Mouse (Mus musculus) forebrain, postnatal 0 days (tissue): Measurements from ENCODE around the gene Nup210l. TPM values are rescaled to one million over a fixed set of nuclear protein-coding genes. Genes with fewer than 3 reads are reported as not detected.

Experiments used
- ATAC-seq: fragments of 200-750 bp; cut with Nextera tagmentation; 2 replicates; pipeline ENCODE4 v1.8.0; 2017; ENCODE audit warnings: mild to moderate bottlenecking, moderate library complexity
- DNase-seq: peaks from one replicate; pipeline ENCODE4 v3.0.0-alpha.2; 2015
- H3K27ac ChIP-seq: fragments of 300-500 bp; sonication (generic); 2 replicates; pipeline ENCODE4 v1.5.1; 2014; ENCODE audit warnings: low read depth, mild to moderate bottlenecking, antibody characterized with exemption, low read length, moderate library complexity, mixed read lengths
- H3K27me3 ChIP-seq: fragments of 300-500 bp; sonication (generic); 2 replicates; pipeline ENCODE4 v1.6.1; 2014; ENCODE audit warnings: mild to moderate bottlenecking, low read length, mixed read lengths; ENCODE audit not compliant: insufficient read depth
- H3K36me3 ChIP-seq: fragments of 300-500 bp; sonication (generic); 2 replicates; pipeline ENCODE4 v1.6.1; 2014; ENCODE audit warnings: mild to moderate bottlenecking, moderate library complexity; ENCODE audit not compliant: insufficient read depth
- H3K4me1 ChIP-seq: fragments of 300-500 bp; sonication (generic); 2 replicates; pipeline ENCODE4 v1.6.1; 2014; ENCODE audit warnings: antibody characterized with exemption; ENCODE audit not compliant: insufficient read depth
- H3K4me2 ChIP-seq: fragments of 300-500 bp; sonication (generic); 2 replicates; pipeline ENCODE4 v1.6.1; 2014; ENCODE audit warnings: low read depth, mild to moderate bottlenecking, moderate library complexity
- H3K4me3 ChIP-seq: fragments of 300-500 bp; sonication (generic); 2 replicates; pipeline ENCODE4 v1.5.1; 2014; ENCODE audit warnings: low read depth, low read length, mixed read lengths
- H3K9ac ChIP-seq: fragments of 300-500 bp; sonication (generic); 2 replicates; pipeline ENCODE4 v1.6.1; 2014; ENCODE audit warnings: mild to moderate bottlenecking
- H3K9me3 ChIP-seq: fragments of 300-500 bp; sonication (generic); 2 replicates; pipeline ENCODE4 v1.6.1; 2016; ENCODE audit warnings: low read length
- CTCF ChIP-seq: sonication (generic); IDR thresholded peaks from 2 replicates; pipeline ENCODE4 v1.5.1; 2016; ENCODE audit warnings: antibody characterized with exemption, control low read depth, low read depth
- WGBS: fragments of 180-500 bp; shearing (Covaris S2); extraction: QIAGEN DNeasy Blood & Tissue Kit; methylation state at CpG from one replicate; pipeline ENCODE4 v1.1.7; 2014; 5-methylcytosine and 5-hydroxymethylcytosine counted together
- polyA plus RNA-seq: library from polyadenylated mRNA; unstranded; fragments of >200 nt; fragmentation: Nextera tagmentation; extraction: Ambion mirVana; gene quantifications from 2 replicates; pipeline ENCODE4 v1.2.1, GENCODE M21; 2015
- total RNA-seq: library from RNA; depleted of rRNA; stranded (reverse); fragments of >200 nt; gene quantifications from 2 replicates; pipeline ENCODE4 v1.2.3, GENCODE M21; 2014

Gene Nup210l
- total and polyA plus RNA-seq, 2 experiments from 2014 or later: 0.10 to 0.38 TPM

GRCm38 (mm10) chr3:90090892-90091291, 13.0 kb upstream of the Nup210l start:
- 90% methylated on average over 6 of the region's 6 CpGs for WGBS
- TF ChIP-seq CTCF: no peak
- DNase-seq (no peak), ATAC-seq (no peak)
- Histone ChIP-seq H3K36me3 (peaks cover 86% of the 10 kb centered on the region), H3K27me3 (no peaks in the 10 kb centered on the region), H3K4me2 (no peak overlapping the region), H3K9me3 (no peaks in the 10 kb centered on the region), H3K9ac (no peak overlapping the region), H3K4me3 (no peak overlapping the region), H3K27ac (no peak overlapping the region), H3K4me1 (no peaks in the 10 kb centered on the region)

GRCm38 (mm10) chr3:90094453-90094852, 9.5 kb upstream of the Nup210l start:
- ATAC-seq: no peak
- H3K4me3 ChIP-seq: no peak overlapping the region
- no peak overlapping the region for H3K27ac ChIP-seq
- no peak for DNase-seq
- H3K4me2 ChIP-seq: no peak overlapping the region
- H3K9ac ChIP-seq: no peak overlapping the region
- peaks cover 72% of the 10 kb centered on the region for H3K36me3 ChIP-seq
- no peaks in the 10 kb centered on the region for H3K4me1 ChIP-seq
- no peaks in the 10 kb centered on the region for H3K27me3 ChIP-seq
- WGBS: 92% methylated on average over 3 of the region's 3 CpGs
- no peak for TF ChIP-seq CTCF
- H3K9me3 ChIP-seq: no peaks in the 10 kb centered on the region

GRCm38 (mm10) chr3:90097928-90098327, 6.0 kb upstream of the Nup210l start:
- no peaks in the 10 kb centered on the region for H3K4me1 ChIP-seq
- whole genome bisulfite sequencing: 87% methylated on average over 5 of the region's 5 CpGs
- no peak for TF ChIP-seq CTCF
- H3K9ac ChIP-seq: no peak overlapping the region
- no peaks in the 10 kb centered on the region for H3K9me3 ChIP-seq
- ATAC-seq: no peak
- H3K27me3 ChIP-seq: no peaks in the 10 kb centered on the region
- peaks cover 45% of the 10 kb centered on the region for H3K36me3 ChIP-seq
- no peak overlapping the region for H3K27ac ChIP-seq
- H3K4me2 ChIP-seq: no peak overlapping the region
- H3K4me3 ChIP-seq: no peak overlapping the region
- no peak for DNase-seq

GRCm38 (mm10) chr3:90101010-90101409, 2.9 kb upstream of the Nup210l start:
- Histone ChIP-seq H3K4me2 (no peak overlapping the region), H3K27ac (no peak overlapping the region), H3K9me3 (no peaks in the 10 kb centered on the region), H3K27me3 (no peaks in the 10 kb centered on the region), H3K4me3 (no peak overlapping the region), H3K36me3 (peaks cover 26% of the 10 kb centered on the region), H3K4me1 (no peaks in the 10 kb centered on the region), H3K9ac (no peak overlapping the region)
- ATAC-seq (no peak), DNase-seq (no peak)
- 92% methylated on average over 3 of the region's 3 CpGs for WGBS
- TF ChIP-seq CTCF: no peak

GRCm38 (mm10) chr3:90101673-90102072, 2.3 kb upstream of the Nup210l start:
- ATAC-seq: no peak
- WGBS: 98% methylated on average over 2 of the region's 2 CpGs

GRCm38 (mm10) chr3:90102239-90102638, 1.7 kb upstream of the Nup210l start:
- H3K9ac ChIP-seq: no peak overlapping the region
- no peak overlapping the region for H3K4me2 ChIP-seq
- no peak overlapping the region for H3K4me3 ChIP-seq
- H3K9me3 ChIP-seq: no peaks in the 10 kb centered on the region
- no peaks in the 10 kb centered on the region for H3K27me3 ChIP-seq
- no peak for TF ChIP-seq CTCF
- ATAC-seq (no peak), DNase-seq (no peak)
- WGBS: 88% methylated on average over 2 of the region's 2 CpGs
- peaks cover 22% of the 10 kb centered on the region for H3K36me3 ChIP-seq
- no peak overlapping the region for H3K27ac ChIP-seq
- no peaks in the 10 kb centered on the region for H3K4me1 ChIP-seq

More at GRCm38 (mm10) chr3:90101673-90102072, 2.3 kb upstream of the Nup210l start:
- DNase-seq: no peak
- H3K27me3 ChIP-seq: no peaks in the 10 kb centered on the region
- H3K27ac ChIP-seq: no peak overlapping the region
- H3K9me3 ChIP-seq: no peaks in the 10 kb centered on the region
- H3K9ac ChIP-seq: no peak overlapping the region
- TF ChIP-seq CTCF: no peak
- H3K36me3 ChIP-seq: peaks cover 22% of the 10 kb centered on the region
- no peaks in the 10 kb centered on the region for H3K4me1 ChIP-seq
- no peak overlapping the region for H3K4me3 ChIP-seq
- H3K4me2 ChIP-seq: no peak overlapping the region

- no peaks in the 10 kb centered on the region for H3K4me1 ChIP-seq
- no peaks in the 10 kb centered on the region for H3K9me3 ChIP-seq
- 89% methylated on average over 2 of the region's 2 CpGs for WGBS
- H3K4me3 ChIP-seq: no peak overlapping the region
- no peaks in the 10 kb centered on the region for H3K27me3 ChIP-seq
- H3K9ac ChIP-seq: no peak overlapping the region
- H3K36me3 ChIP-seq: peaks cover 19% of the 10 kb centered on the region
- H3K27ac ChIP-seq: no peak overlapping the region
- H3K4me2 ChIP-seq: no peak overlapping the region
- TF ChIP-seq CTCF: no peak
- DNase-seq (no peak), ATAC-seq (no peak)
These were observed 756 bp upstream of the Nup210l start for GRCm38 (mm10) chr3:90103176-90103575.

GRCm38 (mm10) chr3:90111706-90112105, 7.8 kb downstream of the Nup210l start:
- Histone ChIP-seq H3K36me3 (no peaks in the 10 kb centered on the region), H3K4me2 (no peak overlapping the region), H3K27ac (no peak overlapping the region), H3K4me1 (no peaks in the 10 kb centered on the region), H3K4me3 (no peak overlapping the region), H3K27me3 (no peaks in the 10 kb centered on the region), H3K9me3 (no peaks in the 10 kb centered on the region), H3K9ac (no peak overlapping the region)
- TF ChIP-seq CTCF: no peak
- DNase-seq: peak; percentile 23
- peak; percentile 87 for ATAC-seq
- 68% methylated on average over 2 of the region's 2 CpGs for WGBS
